Mouse (Mus musculus): ENCODE results near the gene Trak1. TPM values are rescaled to one million over a fixed set of nuclear protein-coding genes. Genes with fewer than 3 reads are reported as not detected.

Gene Trak1
- polyA plus RNA-seq, 1 experiment from 2014 or later, result 28.4 TPM

DNA sequence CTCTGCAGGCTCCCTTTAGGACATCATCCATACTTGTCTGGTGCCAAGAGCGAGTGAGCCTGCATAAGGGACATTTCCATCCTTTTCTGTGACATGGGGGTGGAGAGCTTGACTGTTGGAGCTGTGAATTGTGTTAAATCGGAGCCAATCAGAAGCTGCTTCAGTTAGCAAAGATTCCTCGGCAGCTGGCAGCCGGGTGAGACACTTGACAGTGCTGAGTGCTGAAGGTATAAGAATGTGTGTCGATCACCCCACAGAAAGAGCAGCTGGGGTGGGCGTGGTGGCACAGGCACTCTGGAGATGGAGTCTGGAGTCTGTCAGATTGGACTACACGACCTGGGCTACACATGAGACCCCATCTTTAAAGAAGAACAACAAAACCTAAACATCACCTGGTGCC lies 13.2 kb downstream of the Trak1 start:
- H3K9ac ChIP-seq, result no peak overlapping the region
- 71% methylated on average over 7 of the region's 7 CpGs for WGBS
- no peak overlapping the region for H3K4me2 ChIP-seq (replicated peaks)
- no peak overlapping the region for H3K27ac ChIP-seq (replicated peaks)
- H3K4me1 ChIP-seq, result peaks cover 36% of the 10 kb centered on the region
- no peak for ATAC-seq (ENCODE audit: insufficient number of reproducible peaks, low FRiP score, low TSS enrichment, low read depth)
- H3K9me3 ChIP-seq (replicated peaks), result no peaks in the 10 kb centered on the region
- no peaks in the 10 kb centered on the region for H3K27me3 ChIP-seq
- H3K4me3 ChIP-seq (replicated peaks), result no peak overlapping the region
- H3K36me3 ChIP-seq, result no peaks in the 10 kb centered on the region

DNA sequence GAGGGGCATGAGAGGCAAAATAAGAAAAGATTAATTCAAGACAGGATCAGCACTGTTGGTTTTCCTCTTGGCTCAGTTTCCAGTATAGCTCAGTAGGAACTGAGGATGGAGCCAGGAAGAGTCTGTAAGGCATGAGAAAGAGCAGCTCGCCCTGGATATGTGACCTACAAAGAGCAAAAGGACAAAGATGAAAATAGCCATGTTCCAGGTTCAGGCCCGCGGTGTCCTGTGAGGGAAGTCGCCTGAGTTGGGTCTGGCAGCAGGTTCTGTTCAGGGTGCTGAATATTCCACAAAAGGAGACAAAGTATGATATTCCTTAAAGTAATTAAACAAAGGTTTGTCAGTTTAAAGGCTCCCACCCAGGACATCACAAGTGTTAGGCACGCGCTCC lies 14.5 kb downstream of the Trak1 start:
- Histone ChIP-seq H3K27me3 (no peaks in the 10 kb centered on the region), H3K9ac (no peak overlapping the region), H3K27ac (replicated peaks) (no peak overlapping the region), H3K36me3 (no peaks in the 10 kb centered on the region), H3K4me1 (peaks cover 48% of the 10 kb centered on the region), H3K4me2 (replicated peaks) (no peak overlapping the region), H3K4me3 (replicated peaks) (no peak overlapping the region), H3K9me3 (replicated peaks) (no peaks in the 10 kb centered on the region)
- no peak for ATAC-seq (ENCODE audit: insufficient number of reproducible peaks, low FRiP score, low TSS enrichment, low read depth)
- 70% methylated on average over 6 of the region's 6 CpGs for WGBS

DNA sequence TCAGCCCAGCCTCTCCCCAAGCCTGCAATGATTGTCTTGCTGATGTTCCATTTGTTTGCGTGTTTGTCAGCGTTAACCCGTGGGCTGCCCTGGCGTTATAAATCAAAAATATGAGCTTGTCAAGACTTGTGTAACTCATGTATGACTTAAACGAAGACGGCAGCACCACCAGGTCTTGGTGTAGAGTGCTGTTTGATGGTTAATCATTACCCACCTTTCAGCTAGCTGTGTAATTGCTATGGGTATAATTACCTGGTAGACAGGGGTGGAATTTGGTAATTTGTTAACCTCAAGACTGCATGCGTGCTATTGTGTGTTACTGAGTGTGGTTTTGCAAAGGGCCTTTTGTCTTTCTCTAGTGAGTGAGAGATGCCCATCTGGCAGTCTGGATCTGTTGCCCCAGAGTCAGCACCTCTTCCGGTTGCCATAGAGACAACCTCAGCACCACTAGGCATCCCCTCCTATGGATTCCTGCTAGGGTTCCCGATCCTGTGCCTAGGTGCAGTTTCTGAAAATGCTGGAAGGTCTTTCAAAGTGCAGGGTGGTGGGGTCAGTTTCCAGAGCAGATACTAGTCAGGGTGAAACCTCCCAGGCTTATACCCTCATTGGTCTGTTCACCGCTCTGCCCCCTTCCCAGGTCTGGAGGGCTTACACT lies 15.1 kb downstream of the Trak1 start:
- H3K4me2 ChIP-seq (replicated peaks), result no peak overlapping the region
- 53% methylated on average over 10 of the region's 10 CpGs for WGBS

DNA sequence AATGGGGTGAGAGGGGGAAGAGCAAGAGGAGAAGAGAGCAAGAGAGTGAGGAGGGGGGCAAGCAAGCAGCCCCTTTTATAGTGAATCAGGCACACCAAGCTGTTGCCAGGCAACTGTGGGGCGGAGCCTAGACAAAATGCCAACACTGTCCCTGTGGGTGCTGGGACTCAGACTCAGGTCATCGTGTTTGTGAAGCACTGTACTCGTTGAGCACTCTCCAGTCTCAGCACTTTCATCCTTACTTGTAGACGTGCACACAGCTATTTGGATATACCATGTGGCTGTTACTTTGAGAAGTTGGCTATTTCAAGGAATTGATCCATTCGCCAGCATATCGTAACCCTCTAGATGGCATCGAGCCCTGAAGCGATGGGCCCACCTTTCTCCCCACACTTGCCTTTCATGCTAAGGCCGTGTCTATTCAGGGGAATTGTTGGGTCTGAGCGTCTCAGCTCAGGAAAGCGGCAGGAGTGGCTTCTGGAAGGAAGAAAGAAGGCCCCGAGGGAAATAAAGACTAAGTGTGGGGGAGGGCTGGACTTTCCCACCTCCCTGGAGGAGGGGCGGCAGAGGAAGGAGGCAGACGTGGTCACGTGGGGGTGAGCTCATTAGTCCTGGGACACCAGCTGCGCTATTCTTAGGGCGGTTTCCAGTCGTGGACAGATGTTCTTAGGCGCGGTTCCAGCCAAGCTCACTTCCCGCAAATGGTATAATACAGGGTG lies 16.5 kb downstream of the Trak1 start:
- Histone ChIP-seq H3K9me3 (replicated peaks) (no peaks in the 10 kb centered on the region), H3K4me2 (replicated peaks) (peak overlapping the region; percentile 62), H3K4me3 (replicated peaks) (peak overlapping the region; percentile 33), H3K27me3 (no peaks in the 10 kb centered on the region), H3K36me3 (no peaks in the 10 kb centered on the region), H3K27ac (replicated peaks) (peak overlapping the region; percentile 88), H3K9ac (0 out of 2 replicates have a peak overlapping the region, but pooled peaks have one; percentile 9), H3K4me1 (peaks cover 56% of the 10 kb centered on the region)
- peak; percentile 89 for ATAC-seq (ENCODE audit: insufficient number of reproducible peaks, low FRiP score, low TSS enrichment, low read depth)
- WGBS, result 1% methylated on average over 21 of the region's 21 CpGs

More for the DNA sequence above, 15.1 kb downstream of the Trak1 start:
- peaks cover 53% of the 10 kb centered on the region for H3K4me1 ChIP-seq
- H3K27ac ChIP-seq (replicated peaks), result no peak overlapping the region
- no peak for ATAC-seq (ENCODE audit: insufficient number of reproducible peaks, low FRiP score, low TSS enrichment, low read depth)
- no peaks in the 10 kb centered on the region for H3K36me3 ChIP-seq
- no peaks in the 10 kb centered on the region for H3K9me3 ChIP-seq (replicated peaks)
- no peak overlapping the region for H3K4me3 ChIP-seq (replicated peaks)
- no peaks in the 10 kb centered on the region for H3K27me3 ChIP-seq
- no peak overlapping the region for H3K9ac ChIP-seq

DNA sequence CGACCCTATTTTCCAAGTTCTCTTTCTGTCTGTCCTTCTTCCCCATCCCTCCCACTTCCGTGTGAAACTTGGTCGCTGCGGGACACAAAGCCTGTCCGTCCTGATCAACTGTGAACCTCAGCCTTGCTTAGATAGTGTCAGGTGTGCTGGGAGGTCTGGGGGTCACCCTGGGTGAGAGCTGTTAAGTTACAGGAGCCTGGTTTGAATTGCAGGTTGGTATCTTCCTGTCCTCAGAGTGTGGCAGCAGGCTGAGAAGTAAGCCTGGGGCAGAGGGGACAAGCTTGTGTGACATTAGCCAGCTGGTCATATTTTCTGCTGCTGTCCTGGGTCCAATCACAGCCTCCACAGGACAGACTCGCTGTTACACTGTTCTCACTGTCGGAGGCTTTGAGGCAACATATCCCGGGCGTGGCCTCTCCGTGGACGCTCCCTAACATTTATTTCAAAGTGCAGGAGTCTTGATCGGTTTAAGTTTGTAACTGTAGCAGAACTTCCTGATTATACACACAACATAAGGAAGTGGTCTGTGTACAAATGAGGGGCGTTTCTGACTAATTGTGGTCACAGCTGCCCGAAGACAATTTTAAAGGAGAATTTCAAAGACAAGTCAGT lies 17.3 kb downstream of the Trak1 start:
- WGBS, result 7% methylated on average over 14 of the region's 14 CpGs
- H3K9ac ChIP-seq, result no peak overlapping the region
- H3K4me2 ChIP-seq (replicated peaks), result peak overlapping the region; percentile 62
- no peaks in the 10 kb centered on the region for H3K36me3 ChIP-seq
- H3K27me3 ChIP-seq, result no peaks in the 10 kb centered on the region
- peak; percentile 29; the same call in 1 of the 2 replicates for ATAC-seq (ENCODE audit: insufficient number of reproducible peaks, low FRiP score, low TSS enrichment, low read depth)
- H3K9me3 ChIP-seq (replicated peaks), result no peaks in the 10 kb centered on the region
- H3K4me3 ChIP-seq (replicated peaks), result peak overlapping the region; percentile 33
- peaks cover 60% of the 10 kb centered on the region for H3K4me1 ChIP-seq
- peak overlapping the region; percentile 88 for H3K27ac ChIP-seq (replicated peaks)

DNA sequence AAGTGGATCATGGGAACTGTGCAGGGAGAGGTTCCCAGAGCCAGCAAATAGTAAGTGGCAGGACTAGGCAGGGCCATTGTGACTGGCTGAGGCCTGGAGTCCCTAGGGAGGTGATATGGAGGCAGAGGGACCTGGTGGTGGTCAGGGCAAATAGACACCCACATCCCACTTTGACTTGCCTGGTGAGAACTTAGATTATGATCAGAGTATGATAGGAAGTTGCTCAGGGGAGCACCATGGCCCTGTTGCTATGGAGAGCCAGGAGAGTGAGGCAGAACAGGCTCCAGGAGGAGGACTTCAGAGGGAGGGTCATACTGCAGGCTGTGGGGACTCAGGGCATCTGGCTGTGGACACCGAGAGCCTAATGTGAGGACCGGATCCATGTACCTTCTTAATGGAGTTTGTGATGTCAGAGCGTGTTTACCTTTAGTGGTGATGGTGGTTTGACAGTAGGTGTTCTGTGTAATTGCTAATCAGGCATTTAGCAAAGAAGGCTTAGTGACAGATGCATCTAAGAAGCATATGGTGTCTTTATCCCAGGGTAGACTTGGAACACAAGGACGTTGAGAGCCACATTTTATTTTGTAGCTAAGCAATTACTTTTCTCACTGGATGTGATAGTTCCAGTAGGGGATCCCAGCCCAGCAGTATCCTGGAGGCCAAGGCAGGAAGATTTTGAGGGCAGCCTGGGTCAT lies 18.7 kb downstream of the Trak1 start:
- Histone ChIP-seq H3K4me1 (peaks cover 63% of the 10 kb centered on the region), H3K27me3 (no peaks in the 10 kb centered on the region), H3K4me2 (replicated peaks) (no peak overlapping the region), H3K9ac (no peak overlapping the region), H3K27ac (replicated peaks) (no peak overlapping the region), H3K36me3 (0 out of 2 replicates have a peak, but pooled peaks cover 4% of the 10 kb centered on the region), H3K4me3 (replicated peaks) (no peak overlapping the region), H3K9me3 (replicated peaks) (no peaks in the 10 kb centered on the region)
- 71% methylated on average over 4 of the region's 4 CpGs for WGBS
- no peak for ATAC-seq (ENCODE audit: insufficient number of reproducible peaks, low FRiP score, low TSS enrichment, low read depth)

DNA sequence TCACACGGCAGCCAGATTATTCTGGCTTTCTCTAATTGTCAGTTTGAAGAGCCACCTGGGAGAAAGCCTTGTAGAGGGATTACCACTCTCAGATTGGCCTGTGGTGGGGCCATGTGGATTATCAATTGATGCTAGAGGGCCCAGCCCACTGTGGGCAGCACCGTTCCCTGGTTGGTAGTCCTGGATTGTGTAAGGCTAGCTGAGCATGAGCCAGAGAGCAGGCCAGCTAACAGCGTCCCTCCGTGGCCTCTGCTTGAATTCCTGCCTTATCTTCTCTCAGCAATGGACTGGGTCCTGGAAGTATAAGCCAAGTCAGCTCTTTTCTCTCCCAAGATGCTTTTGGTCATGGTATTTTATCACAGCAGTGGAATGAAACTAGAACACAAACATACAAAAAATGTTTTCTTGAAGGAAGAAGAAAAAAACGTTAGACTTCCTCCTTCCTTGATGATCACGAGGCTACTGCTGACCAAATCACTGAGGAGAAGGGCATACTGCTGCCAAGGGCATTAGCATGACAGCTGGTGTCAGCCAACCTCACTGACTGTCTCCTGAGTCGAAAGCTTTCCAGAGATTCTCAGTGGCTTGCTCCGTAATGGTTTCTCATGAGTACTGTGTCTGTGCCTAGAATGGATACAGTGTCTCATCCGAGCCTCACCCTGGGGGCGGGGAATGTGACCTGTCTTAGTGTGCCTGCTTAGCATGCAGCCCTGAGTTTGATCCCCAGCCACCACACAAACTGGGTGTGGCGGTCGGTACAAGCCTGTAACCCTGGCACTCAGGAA lies 19.5 kb downstream of the Trak1 start:
- H3K27ac ChIP-seq (replicated peaks), result peak overlapping the region; percentile 66
- ATAC-seq (ENCODE audit: insufficient number of reproducible peaks, low FRiP score, low TSS enrichment, low read depth), result no peak
- WGBS, result 60% methylated on average over 12 of the region's 12 CpGs

DNA sequence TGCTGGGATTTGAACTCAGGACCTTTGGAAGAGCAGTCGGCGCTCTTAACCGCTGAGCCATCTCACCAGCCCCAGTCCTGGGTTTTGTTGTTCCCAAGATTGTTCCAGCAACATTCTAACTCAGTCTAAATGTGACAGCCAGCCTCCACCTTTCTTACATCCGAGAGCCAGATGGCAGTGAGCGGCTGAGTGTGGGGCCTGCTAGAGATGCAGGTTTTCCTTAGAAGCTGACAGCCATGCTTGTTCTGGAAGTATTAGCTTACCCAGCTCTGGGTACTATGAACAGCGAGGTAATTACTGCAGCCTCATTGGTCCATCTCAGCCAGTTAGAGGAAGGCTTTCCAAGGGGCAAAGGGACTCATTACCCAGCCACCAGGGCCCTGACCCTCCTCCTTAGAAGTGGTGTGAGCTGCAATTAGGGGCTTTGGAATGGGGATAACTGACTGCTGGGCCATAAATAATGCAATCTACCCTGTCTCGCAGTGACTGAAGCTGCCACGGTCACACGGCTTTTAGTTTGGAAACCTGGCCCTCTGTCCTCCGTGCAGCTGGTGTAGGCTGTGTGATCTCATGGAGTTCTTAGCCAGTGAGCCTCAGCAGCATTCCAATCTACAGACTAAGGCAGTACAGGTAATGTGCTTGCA lies 22.1 kb downstream of the Trak1 start:
- Histone ChIP-seq H3K4me3 (replicated peaks) (no peak overlapping the region), H3K9me3 (replicated peaks) (0 out of 2 replicates have a peak, but pooled peaks cover 4% of the 10 kb centered on the region), H3K36me3 (peaks cover 10% of the 10 kb centered on the region; the same call in 1 of the 2 replicates), H3K27me3 (no peaks in the 10 kb centered on the region), H3K4me1 (peaks cover 37% of the 10 kb centered on the region), H3K4me2 (replicated peaks) (no peak overlapping the region), H3K27ac (replicated peaks) (no peak overlapping the region), H3K9ac (no peak overlapping the region)
- 57% methylated on average over 10 of the region's 10 CpGs for WGBS
- no peak for ATAC-seq (ENCODE audit: insufficient number of reproducible peaks, low FRiP score, low TSS enrichment, low read depth)

More for the DNA sequence above, 19.5 kb downstream of the Trak1 start:
- Histone ChIP-seq H3K4me1 (peaks cover 62% of the 10 kb centered on the region), H3K4me2 (replicated peaks) (no peak overlapping the region), H3K4me3 (replicated peaks) (no peak overlapping the region), H3K36me3 (peaks cover 6% of the 10 kb centered on the region; the same call in 1 of the 2 replicates), H3K9ac (no peak overlapping the region), H3K27me3 (no peaks in the 10 kb centered on the region), H3K9me3 (replicated peaks) (0 out of 2 replicates have a peak, but pooled peaks cover 2% of the 10 kb centered on the region)

DNA sequence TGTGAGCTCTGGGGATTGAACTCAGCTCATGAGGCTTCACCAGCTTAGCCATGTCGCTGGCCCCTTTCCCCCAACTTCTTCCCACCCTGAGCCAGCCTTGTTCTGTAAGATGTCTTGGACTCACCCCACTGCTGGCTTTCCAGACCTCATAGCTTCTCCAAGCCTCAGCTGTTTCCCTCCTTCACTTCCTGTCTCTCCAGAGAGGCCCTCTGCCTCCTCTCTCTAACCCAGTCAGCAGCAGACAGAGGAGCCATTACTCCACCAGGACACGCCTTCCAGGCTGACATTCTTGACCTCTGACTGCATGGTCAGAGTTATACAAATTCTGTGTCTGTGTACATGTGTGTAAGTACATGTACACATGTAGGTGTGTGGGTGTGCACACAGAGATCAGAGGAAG lies 23.1 kb downstream of the Trak1 start:
- Histone ChIP-seq H3K4me1 (peaks cover 28% of the 10 kb centered on the region), H3K4me2 (replicated peaks) (no peak overlapping the region), H3K27me3 (no peaks in the 10 kb centered on the region), H3K4me3 (replicated peaks) (no peak overlapping the region), H3K36me3 (peaks cover 10% of the 10 kb centered on the region; the same call in 1 of the 2 replicates), H3K9ac (no peak overlapping the region), H3K9me3 (replicated peaks) (0 out of 2 replicates have a peak, but pooled peaks cover 4% of the 10 kb centered on the region), H3K27ac (replicated peaks) (no peak overlapping the region)
- 69% methylated on average over 2 of the region's 2 CpGs for WGBS
- no peak for ATAC-seq (ENCODE audit: insufficient number of reproducible peaks, low FRiP score, low TSS enrichment, low read depth)

DNA sequence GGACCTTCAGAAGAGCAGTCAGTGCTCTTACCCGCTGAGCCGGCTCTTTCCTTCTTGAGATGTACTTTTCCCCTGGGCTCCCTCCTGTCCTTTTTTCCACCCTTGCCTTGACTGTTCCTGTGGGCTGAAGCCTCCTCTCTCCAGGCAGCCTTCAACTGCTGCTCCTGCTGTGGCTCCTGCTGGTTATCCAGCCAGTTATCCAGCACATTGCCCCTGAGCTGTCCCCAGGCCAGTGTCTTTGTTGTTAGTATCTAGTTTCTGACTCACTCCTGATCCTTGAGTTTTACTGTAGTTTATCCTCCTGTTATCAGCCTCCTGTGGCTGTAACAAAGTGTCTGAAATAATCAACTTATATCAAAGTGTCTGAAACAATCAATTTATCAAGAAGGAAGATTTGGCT lies 23.8 kb downstream of the Trak1 start:
- Histone ChIP-seq H3K36me3 (peaks cover 10% of the 10 kb centered on the region; the same call in 1 of the 2 replicates), H3K9me3 (replicated peaks) (0 out of 2 replicates have a peak, but pooled peaks cover 4% of the 10 kb centered on the region), H3K4me2 (replicated peaks) (no peak overlapping the region), H3K9ac (no peak overlapping the region), H3K27me3 (no peaks in the 10 kb centered on the region), H3K27ac (replicated peaks) (no peak overlapping the region), H3K4me1 (peaks cover 21% of the 10 kb centered on the region), H3K4me3 (replicated peaks) (no peak overlapping the region)
- 90% methylated on average over 2 of the region's 2 CpGs for WGBS
- ATAC-seq (ENCODE audit: insufficient number of reproducible peaks, low FRiP score, low TSS enrichment, low read depth), result no peak

Data from embryonic facial prominence, embryonic 15.5 days (tissue).